Mouse (Mus musculus) stomach, embryonic 14.5 days (tissue): ENCODE measurements around the gene Lpar5. TPM values are rescaled to one million over a fixed set of nuclear protein-coding genes. Genes with fewer than 3 reads are reported as not detected.

Experiments used
- ATAC-seq: fragments of 200-750 bp; cut with Nextera tagmentation; 2 replicates; pipeline ENCODE4 v1.8.0; 2017; ENCODE audit warnings: low read depth, moderate TSS enrichment; ENCODE audit not compliant: insufficient number of reproducible peaks, insufficient read depth, low FRiP score
- H3K27ac ChIP-seq: fragments of 300-500 bp; sonication (generic); 2 replicates; pipeline ENCODE4 v1.5.1; 2014; ENCODE audit warnings: mild to moderate bottlenecking, low read length, moderate library complexity, mixed read lengths
- H3K27me3 ChIP-seq: fragments of 300-500 bp; sonication (generic); 2 replicates; pipeline ENCODE4 v1.6.1; 2014; ENCODE audit warnings: low read length, control low read depth, mixed read lengths; ENCODE audit not compliant: control insufficient read depth, insufficient read depth
- H3K36me3 ChIP-seq: fragments of 300-500 bp; sonication (generic); 2 replicates; pipeline ENCODE4 v1.6.1; 2014; ENCODE audit warnings: mild to moderate bottlenecking, control low read depth, low read length, moderate library complexity, mixed read lengths; ENCODE audit not compliant: control insufficient read depth, insufficient read depth
- H3K4me1 ChIP-seq: fragments of 300-500 bp; sonication (generic); 2 replicates; pipeline ENCODE4 v1.6.1; 2014; ENCODE audit warnings: low read length, control low read depth, mixed read lengths; ENCODE audit not compliant: control insufficient read depth, insufficient read depth
- H3K4me2 ChIP-seq: fragments of 300-500 bp; sonication (generic); replicated peaks from 2 replicates; pipeline ENCODE4 v1.6.1; 2014; ENCODE audit warnings: low read depth, low read length, control low read depth
- H3K4me3 ChIP-seq: fragments of 300-500 bp; sonication (generic); 2 replicates; pipeline ENCODE4 v1.5.1; 2014; ENCODE audit warnings: low read depth, low read length, control low read depth
- H3K9ac ChIP-seq: fragments of 300-500 bp; sonication (generic); replicated peaks from 2 replicates; pipeline ENCODE4 v1.6.1; 2014; ENCODE audit warnings: low read depth, mild to moderate bottlenecking, control low read depth, low read length, moderate library complexity, mixed read lengths
- H3K9me3 ChIP-seq: fragments of 300-500 bp; sonication (generic); 2 replicates; pipeline ENCODE4 v1.6.1; 2016; ENCODE audit warnings: low read depth, low read length, control low read depth; ENCODE audit not compliant: control insufficient read depth
- WGBS: fragments of 180-500 bp; shearing (Covaris S2); extraction: QIAGEN DNeasy Blood & Tissue Kit; methylation state at CpG from one replicate; pipeline ENCODE4 v1.1.7; 2014; 5-methylcytosine and 5-hydroxymethylcytosine counted together
- polyA plus RNA-seq: library from polyadenylated mRNA; unstranded; fragments of >200 nt; fragmentation: Nextera tagmentation; extraction: Ambion mirVana; gene quantifications from 2 replicates; pipeline ENCODE4 v1.2.1, GENCODE M21; 2014

Gene Lpar5
- polyA plus RNA-seq, 1 experiment from 2014 or later, result 1.2 TPM

DNA sequence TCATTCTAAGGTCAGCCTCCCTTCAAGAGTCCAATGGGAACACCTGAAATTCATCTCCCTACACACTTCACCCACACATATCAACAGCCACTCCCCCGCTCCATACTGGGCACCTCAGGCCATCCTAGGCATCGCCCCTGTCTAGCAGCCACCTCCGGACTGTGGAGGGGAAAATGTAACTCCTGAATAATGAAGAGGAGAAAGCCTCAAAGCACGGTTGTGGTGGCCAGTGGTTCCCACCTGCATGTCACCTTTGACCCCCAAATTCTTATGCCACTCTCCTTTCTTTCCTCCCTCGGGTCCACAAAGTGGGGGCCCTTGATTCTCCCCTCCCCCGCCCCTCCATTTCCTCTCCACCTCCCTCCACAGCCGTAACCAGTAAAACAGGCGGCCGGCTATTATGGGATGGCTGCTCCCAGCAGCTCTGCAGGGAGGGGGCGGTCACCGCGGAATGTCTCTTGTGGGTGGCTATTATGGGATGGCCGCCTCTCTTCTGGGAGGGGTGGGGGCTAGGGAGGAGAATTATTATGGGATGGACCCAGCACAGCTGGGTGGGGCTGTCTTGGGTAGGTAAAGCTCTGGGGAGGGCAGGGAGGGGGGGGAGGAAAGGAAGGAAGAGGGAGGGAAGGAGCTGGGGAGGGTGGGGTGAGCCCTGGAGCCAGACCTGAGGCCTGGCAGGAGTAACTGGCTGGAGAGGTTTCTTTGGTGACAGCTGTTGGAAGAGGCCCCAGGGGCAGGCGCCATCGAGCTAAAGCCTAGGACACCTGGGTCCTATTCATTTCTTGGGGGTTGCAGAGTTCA is 22.0 kb downstream of the Lpar5 start:
- peak overlapping the region; percentile 45 for H3K4me2 ChIP-seq
- H3K9ac ChIP-seq, result peak overlapping the region; percentile 21; the same call in 1 of the 2 replicates
- H3K4me3 ChIP-seq, result 0 out of 2 replicates have a peak overlapping the region, but pooled peaks have one; percentile 3
- H3K27ac ChIP-seq, result peak overlapping the region; percentile 85
- H3K4me1 ChIP-seq, result peaks cover 17% of the 10 kb centered on the region
- no peaks in the 10 kb centered on the region for H3K36me3 ChIP-seq
- WGBS, result 1% methylated on average over 14 of the region's 15 CpGs
- H3K27me3 ChIP-seq, result no peaks in the 10 kb centered on the region
- ATAC-seq, result peak; percentile 74
- no peaks in the 10 kb centered on the region for H3K9me3 ChIP-seq

DNA sequence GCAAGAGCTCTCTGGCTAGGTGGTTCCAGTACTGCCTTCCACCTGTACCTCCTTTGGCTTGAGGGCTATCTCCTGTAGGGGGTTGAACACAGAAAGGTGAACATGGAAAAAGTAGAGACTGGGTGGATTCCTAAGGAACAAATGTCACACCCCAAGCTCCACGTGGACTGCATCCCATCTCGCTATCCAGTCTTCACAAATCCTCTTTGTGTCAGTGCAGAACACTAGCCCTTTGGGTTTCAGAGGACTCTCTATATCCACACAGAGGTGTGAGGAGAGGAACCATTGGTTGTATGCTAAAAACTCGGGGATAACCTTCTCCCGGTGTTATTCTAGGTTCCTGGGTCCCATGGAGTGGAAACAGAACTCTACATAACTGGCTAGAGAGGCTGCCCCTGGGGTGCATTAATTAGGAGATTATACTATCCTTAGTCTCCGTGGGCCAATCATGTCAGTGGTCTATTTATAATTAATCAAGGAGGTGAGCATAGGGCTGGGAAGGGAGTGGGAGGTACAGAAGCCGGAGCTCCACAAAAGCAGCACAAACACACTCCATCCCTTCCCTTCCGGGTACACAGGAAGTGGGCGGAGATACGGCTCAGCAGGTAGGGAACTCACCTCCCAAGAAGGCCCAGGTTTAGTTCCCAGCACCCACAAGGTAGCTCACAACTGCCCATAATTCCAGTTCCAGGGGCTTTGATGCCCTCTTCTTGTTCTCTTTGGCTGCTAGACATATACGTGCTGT is 22.8 kb downstream of the Lpar5 start:
- peak overlapping the region; percentile 21; the same call in 1 of the 2 replicates for H3K9ac ChIP-seq
- WGBS, result 43% methylated on average over 10 of the region's 10 CpGs
- H3K4me2 ChIP-seq, result peak overlapping the region; percentile 45
- H3K9me3 ChIP-seq, result no peaks in the 10 kb centered on the region
- H3K36me3 ChIP-seq, result no peaks in the 10 kb centered on the region
- H3K4me1 ChIP-seq, result peaks cover 17% of the 10 kb centered on the region
- ATAC-seq, result no peak
- 0 out of 2 replicates have a peak overlapping the region, but pooled peaks have one; percentile 3 for H3K4me3 ChIP-seq
- peak overlapping the region; percentile 85 for H3K27ac ChIP-seq
- H3K27me3 ChIP-seq, result no peaks in the 10 kb centered on the region

DNA sequence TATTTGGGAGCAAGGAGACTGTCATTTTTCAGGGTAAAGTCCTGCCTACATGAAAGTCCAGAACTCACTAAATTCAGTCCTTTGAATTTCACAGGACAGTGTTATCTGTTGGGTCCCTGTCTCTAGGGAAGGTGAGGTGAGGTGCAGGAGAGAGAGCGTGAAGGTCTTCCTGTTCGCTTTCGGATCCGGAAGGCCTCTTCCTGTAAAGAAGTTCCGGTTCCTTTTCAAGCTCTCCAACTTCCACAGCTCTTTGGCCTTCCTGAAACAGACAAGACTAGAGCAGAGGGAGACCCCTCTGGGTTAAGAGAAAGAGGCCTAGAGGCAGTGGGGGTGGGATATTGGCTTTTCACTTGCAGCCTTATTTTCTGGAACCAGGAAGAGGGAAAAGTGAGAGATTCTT is 24.7 kb downstream of the Lpar5 start:
- Histone ChIP-seq H3K27me3 (no peaks in the 10 kb centered on the region), H3K4me2 (no peak overlapping the region), H3K9me3 (no peaks in the 10 kb centered on the region), H3K9ac (no peak overlapping the region), H3K36me3 (no peaks in the 10 kb centered on the region), H3K4me3 (no peak overlapping the region), H3K4me1 (peaks cover 17% of the 10 kb centered on the region), H3K27ac (no peak overlapping the region)
- WGBS, result 82% methylated on average over 5 of the region's 5 CpGs
- ATAC-seq, result no peak

DNA sequence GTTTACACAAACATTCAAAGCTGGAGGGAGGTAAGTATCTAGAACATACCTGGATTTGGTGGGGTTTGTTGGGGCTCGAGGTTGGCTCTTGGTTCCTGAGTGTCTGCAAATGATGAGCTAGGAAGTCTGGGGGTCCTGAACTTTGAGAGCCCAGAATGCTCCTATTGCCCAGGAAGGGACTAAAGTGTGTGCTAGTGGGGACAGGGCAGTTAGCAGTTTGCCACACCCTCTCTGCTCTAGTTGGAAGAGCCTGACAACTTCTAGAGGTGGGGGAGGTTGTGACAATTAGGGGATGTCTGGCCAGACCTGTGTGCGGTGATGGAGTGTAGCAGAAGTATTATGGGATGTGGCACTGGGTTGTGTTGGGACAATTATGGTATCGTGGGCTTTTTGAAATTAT is 27.1 kb downstream of the Lpar5 start:
- H3K9me3 ChIP-seq, result no peaks in the 10 kb centered on the region
- H3K36me3 ChIP-seq, result peaks cover 19% of the 10 kb centered on the region
- H3K27me3 ChIP-seq, result no peaks in the 10 kb centered on the region
- 50% methylated on average over 3 of the region's 3 CpGs for WGBS
- H3K27ac ChIP-seq, result peak overlapping the region; percentile 95
- no peak overlapping the region for H3K4me3 ChIP-seq
- H3K4me1 ChIP-seq, result peaks cover 34% of the 10 kb centered on the region
- H3K9ac ChIP-seq, result no peak overlapping the region
- no peak for ATAC-seq
- H3K4me2 ChIP-seq, result no peak overlapping the region

DNA sequence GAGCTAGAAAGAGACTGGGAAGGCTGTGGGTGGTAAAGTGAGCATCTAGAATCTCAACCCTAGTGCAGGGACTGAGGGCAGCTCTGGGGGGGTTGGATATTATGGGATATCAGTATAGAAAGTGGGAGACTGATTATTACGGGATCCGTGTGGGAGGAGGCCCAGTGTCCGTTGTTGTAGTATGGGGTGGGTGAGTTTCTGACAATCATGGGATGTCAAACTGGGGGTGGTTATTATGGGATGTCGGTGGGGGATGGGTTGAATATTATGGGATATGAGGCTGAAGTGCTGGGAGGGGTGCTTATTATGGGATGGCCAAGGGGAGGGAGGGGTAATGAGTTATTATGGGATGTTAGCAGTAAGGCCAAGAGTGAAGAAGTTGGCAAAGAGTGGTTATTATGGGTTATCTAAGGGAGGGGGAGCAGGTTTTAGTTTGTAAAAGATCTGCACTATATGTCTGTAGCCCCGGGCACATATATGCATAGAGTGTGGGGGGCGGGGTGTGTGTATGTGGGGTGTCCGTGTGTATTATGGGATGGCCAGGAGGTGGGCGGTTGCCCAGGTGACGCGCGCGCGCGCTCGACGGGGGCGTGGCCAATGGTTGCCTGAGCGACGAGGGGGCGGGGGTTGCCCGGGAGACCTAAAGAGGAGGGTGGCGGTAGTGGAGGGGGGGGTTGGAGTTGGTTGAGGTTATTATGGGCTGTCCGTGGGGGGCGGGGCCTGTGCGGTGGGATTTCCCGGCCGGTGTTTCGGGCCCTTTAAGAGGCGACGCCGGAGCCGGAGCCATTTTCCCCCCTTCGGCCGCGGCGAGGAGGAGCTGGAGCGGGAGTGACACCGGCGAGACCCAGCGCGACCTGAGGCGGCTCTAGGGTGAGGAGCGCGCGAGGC is 27.9 kb downstream of the Lpar5 start, which contains the start of gene Chd4:
Chd4 (plus strand) TSS at position 591 of the 888 bp plus-strand sequence.
- WGBS, result 2% methylated on average over 40 of the region's 45 CpGs
- H3K27me3 ChIP-seq, result no peaks in the 10 kb centered on the region
- H3K4me3 ChIP-seq, result peak within 1 kb of the TSS; percentile 98
- H3K4me1 ChIP-seq, result peaks cover 26% of the 10 kb centered on the region
- H3K9ac ChIP-seq, result peak within 1 kb of the TSS; percentile 96
- H3K36me3 ChIP-seq, result peaks cover 27% of the 10 kb centered on the region
- ATAC-seq, result peak; percentile 81
- peak within 1 kb of the TSS; percentile 95 for H3K4me2 ChIP-seq
- H3K9me3 ChIP-seq, result no peaks in the 10 kb centered on the region
- peak within 1 kb of the TSS; percentile 95 for H3K27ac ChIP-seq

DNA sequence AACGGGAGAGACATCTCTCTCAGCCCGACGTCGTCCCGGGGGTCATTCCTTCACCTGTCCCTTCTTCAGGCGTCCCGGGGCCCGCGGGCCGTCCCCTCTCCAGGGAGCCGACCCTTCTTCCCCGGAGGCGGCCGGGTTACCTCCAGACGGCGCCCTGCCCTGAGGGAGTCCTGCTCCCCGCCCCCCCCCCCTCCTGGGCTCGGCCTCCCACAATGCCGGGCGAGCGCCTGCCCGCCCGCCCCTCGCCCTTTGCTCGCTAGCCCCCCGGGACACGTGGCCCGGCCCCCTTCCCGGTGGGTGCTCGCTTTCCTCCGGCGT is 28.5 kb downstream of the Lpar5 start:
- Histone ChIP-seq H3K4me3 (peak overlapping the region; percentile 98), H3K4me1 (peaks cover 23% of the 10 kb centered on the region), H3K27me3 (no peaks in the 10 kb centered on the region), H3K9ac (peak overlapping the region; percentile 96), H3K9me3 (no peaks in the 10 kb centered on the region), H3K36me3 (peaks cover 33% of the 10 kb centered on the region), H3K4me2 (peak overlapping the region; percentile 95), H3K27ac (peak overlapping the region; percentile 95)
- ATAC-seq, result no peak
- WGBS, result 0% methylated on average over 22 of the region's 32 CpGs

DNA sequence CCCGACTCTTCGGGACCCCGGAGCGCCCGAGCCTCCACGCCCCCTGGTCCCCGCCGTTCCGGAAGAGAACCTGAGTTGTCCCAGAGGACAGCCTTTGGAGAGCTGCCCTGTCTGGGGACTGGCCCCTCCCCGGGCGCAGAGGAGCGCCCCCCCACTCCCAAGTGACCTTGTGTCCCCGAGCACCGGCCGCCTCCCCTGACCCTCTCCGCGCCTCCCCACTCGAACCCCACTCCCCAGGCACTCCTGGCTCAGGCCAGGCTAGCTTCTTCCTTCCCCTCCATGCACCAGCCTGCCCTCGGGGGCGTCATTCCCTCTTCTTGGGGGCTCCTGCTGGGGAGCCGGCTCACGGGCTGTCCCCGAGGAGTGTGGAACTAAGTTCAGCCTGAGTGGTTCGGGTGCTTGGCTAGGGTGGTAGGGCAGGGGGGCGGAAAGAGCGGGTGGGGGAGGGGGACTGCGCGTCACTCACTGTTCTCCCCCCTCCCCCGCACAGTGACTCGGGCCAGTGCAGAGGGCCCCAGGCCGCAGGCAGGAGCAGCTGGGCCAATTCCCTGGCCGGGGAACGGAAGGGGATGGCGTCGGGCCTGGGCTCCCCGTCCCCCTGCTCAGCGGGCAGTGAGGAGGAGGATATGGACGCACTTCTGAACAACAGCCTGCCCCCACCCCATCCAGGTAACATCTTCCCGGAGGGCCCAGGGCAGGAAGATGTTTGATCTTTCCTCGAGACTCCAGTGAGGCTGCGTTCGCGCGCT is 29.1 kb downstream of the Lpar5 start:
- 0% methylated on average over 40 of the region's 44 CpGs for WGBS
- H3K4me1 ChIP-seq, result peaks cover 23% of the 10 kb centered on the region

More for the DNA sequence above, 29.1 kb downstream of the Lpar5 start:
- Histone ChIP-seq H3K4me3 (peak overlapping the region; percentile 98), H3K27ac (peak overlapping the region; percentile 95), H3K27me3 (no peaks in the 10 kb centered on the region), H3K9me3 (no peaks in the 10 kb centered on the region), H3K9ac (peak overlapping the region; percentile 96), H3K4me2 (peak overlapping the region; percentile 95), H3K36me3 (peaks cover 38% of the 10 kb centered on the region)
- peak; percentile 47 for ATAC-seq
